Mouse (Mus musculus): ENCODE data around the gene Pnmal2. TPM values are rescaled to one million over a fixed set of nuclear protein-coding genes. Genes with fewer than 3 reads are reported as not detected.
"Not testable (repeated sequence)": the region's sequence is repeated elsewhere in the genome, so short reads cannot be mapped to it uniquely, and the experiment has no call there.

The Pnmal2 gene
- total RNA-seq, 2 experiments from 2014 or later = 370 to 415 TPM

DNA sequence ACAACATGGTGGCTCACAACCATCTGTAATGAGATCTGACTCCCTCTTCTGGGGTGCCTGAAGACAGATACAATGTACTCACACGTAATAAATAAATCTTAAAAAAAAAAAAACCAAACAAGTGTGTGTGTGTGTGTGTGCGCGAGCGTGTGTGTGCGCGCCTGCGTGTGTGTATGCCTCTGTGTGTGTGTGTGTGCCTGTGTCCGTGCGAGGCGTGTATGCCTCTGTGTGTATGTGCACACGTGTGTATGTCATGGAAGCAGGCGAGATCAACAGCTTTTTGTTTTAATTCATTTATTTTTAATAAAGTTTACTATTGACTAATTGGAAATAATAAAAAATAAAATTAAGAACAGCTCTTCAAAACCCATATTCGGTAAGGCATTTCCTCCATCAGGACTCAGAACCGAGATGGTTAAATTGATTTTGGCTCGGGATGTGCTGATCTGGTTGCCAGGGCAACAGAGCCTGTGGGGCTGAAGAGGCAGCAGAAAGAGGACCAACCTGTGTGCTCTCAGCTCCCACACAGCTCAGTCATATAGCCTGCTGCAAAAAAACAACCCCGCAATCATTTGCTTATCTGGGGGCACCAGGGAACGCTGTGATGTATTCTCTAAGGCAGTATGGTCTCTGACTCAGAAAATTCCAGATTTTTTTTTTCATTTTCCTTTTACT is 6.2 kb upstream of the Pnmal2 start:
- peak in 1 of 2 experiments; percentile 85 for DNase-seq (ENCODE audit: low spot score in 2 of 2)

DNA sequence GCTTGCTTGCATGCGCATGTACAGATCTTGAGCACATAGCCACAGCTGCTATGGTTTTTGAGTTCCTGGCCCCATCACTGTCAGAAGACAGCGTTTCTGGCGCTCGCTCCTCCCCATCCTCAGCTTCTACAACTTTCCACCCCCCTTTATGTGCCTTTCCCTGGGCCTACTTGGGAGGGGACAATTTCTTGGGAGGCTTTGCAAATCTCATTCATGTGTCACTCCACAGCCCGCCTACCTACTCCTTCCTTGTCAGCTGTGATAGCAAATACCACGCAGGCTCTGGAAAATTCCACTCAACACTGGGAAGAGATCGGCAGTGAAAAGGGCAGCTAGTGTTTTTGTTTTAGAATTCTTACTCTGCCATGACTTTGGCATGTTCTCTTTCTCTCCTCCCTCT is 4.2 kb upstream of the Pnmal2 start:
- DNase-seq (ENCODE audit: low spot score in 2 of 2) = peak; percentile 79 to 86

GRCm38 (mm10) chr7:16942861-16943260 is 1.6 kb upstream of the Pnmal2 start:
- DNase-seq (ENCODE audit: low spot score in 2 of 2) = no peak

- no peak for DNase-seq (ENCODE audit: low spot score in 2 of 2)
Observed at GRCm38 (mm10) chr7:16944808-16945315, 380 bp downstream of the Pnmal2 start.

GRCm38 (mm10) chr7:16945419-16945818 is 937 bp downstream of the Pnmal2 start:
- DNase-seq (ENCODE audit: low spot score in 2 of 2) = no peak

DNA sequence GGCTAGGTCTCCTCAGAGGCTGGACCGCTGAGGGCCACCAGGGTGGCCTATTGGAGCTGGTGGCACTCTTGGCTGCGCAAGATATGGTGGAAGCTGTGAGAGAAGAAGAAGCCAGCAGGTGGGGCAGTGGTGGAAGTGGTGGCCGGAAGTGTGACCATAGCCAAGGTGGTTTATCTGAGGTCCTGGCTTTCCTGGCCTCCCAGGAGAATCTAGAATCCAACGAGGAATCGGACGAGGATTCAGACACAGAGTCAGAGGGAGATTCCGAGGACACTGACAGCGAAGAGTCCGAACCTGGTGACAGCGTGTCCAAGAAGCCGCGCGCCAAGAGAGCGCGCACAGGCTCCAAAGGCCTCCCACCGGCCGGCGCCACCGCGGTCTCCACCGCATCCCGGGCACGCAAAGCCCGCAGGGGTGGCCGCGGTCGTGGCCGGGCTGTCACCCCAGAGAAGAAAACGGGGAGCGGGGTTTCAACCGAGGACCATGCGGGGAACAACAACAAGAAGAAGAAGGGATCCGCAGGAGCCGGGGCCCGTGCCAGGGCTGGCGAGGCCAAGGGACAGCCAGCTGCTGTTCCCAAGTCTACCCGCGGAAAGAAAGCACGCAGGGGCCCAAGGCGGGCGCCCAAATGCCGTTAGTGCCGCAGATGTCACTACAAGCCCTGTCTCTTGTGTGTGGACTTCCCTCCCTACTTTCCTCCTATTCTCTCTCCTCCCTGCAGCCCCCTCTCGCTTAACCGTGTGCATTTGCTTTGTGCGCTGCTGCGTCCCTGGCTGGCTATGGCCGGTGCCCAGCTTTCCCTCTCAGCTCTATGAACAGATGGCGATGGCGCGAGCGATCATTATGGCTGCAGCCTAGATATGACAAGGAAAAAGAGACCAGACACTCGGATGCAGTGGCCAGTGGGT is 2.2 kb downstream of the Pnmal2 start:
- no peak for DNase-seq (ENCODE audit: low spot score in 2 of 2)

DNA sequence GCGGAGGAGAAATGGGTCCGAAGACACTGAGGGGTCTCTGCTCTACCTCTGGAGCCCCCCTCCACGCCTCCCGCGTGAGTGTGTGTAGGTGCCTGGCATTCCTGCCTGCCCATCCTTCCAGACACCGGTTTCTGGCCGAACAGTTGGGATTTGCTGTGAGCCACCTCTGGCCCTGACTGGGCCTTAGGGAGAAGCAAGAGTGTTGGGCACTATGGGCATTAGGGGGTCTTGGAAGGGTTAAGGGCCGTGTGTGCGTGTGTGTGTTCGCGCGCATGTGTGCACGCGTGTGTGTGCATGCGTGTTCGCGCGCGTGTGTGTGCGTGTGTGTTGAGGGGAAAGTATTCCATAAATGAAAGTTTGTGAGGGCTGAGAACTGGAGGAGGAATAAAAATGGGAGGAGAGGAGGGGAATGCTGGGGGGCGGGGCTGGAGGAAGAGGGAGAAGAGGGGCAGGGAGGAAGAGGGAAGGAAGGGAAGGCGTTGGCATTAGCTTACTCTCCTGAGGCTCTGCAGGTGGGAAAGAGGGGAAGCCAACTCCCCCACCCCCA is 2.9 kb downstream of the Pnmal2 start:
- peak in 1 of 2 experiments; percentile 64 for DNase-seq (ENCODE audit: low spot score in 2 of 2)

DNA sequence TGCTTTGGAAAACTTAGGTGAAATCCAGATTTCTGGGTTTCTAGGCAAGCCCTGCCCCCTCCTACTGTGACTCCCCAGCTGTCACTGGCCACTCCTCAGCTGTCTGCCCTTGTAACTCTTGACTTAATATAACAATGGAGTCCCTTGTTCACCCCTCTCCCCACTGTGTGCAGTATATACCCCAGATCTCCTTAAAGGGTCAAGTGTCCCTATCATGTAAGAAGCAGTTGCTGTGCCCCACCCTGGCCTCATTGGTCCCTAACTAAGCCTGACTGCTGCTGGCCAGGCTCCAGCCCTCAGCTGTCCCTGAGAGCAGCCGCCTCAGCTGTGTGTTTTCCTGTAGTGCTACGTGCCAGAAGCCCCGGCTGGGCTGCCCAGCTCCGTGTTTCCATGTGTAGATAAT is 3.5 kb downstream of the Pnmal2 start:
- DNase-seq (ENCODE audit: low spot score in 2 of 2) = no peak

GRCm38 (mm10) chr7:16948923-16949458 is 4.5 kb downstream of the Pnmal2 start:
- peak in 1 of 2 experiments; percentile 30 for DNase-seq (ENCODE audit: low spot score in 2 of 2)

DNA sequence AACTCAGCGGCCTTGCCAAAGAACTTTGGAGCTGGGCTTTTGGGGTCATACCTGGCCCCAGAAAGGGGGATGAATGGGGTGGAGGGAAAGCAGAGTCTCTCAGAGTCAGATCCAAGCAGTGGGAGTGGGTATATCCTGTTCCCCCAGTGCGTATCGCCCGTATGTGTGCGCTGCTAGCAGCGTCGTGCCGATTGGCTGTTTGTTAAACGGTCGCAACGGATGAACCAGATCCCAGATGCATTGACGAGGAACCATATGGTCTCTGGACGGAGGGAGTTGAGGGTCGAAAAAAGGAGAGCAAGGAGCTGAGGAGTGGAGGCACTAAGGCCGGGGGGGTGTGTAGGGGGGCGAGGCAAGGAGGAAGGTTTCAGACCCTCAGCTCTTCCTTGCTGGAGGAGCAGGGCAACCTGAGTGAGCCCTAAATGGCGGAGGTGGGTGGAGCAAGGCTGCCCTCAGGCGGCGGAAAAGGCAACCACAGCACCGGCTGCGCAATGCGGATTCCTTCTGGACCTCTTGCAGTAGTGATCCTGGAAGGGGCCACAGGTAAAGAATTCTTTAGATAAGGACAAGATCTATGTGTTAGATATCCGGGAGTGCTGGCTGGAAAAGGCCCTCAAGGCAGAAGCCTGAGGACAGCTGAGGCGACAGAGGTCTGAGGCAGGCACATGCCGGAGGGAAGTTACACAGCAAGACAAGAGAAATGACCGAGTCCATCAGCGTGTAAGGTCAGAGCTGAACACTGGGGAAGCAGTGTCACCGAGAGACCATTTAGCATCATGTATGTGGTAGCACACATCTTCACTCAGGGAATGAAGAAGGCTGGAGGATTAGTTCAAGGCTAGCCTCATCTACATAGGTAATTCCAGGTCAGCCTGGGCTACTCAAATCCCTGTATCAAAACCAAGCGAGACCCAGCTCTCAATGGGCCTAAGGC is 5.7 kb downstream of the Pnmal2 start:
- peak; percentile 81 to 92 for DNase-seq (ENCODE audit: low spot score in 2 of 2)

GRCm38 (mm10) chr7:16950861-16951635 is 6.6 kb downstream of the Pnmal2 start:
- peak; percentile 84 to 91 for DNase-seq (ENCODE audit: low spot score in 2 of 2)

- not testable (repeated sequence) for DNase-seq (ENCODE audit: low spot score in 2 of 2)
Observed at GRCm38 (mm10) chr7:16953776-16954175, 9.3 kb downstream of the Pnmal2 start.

DNA sequence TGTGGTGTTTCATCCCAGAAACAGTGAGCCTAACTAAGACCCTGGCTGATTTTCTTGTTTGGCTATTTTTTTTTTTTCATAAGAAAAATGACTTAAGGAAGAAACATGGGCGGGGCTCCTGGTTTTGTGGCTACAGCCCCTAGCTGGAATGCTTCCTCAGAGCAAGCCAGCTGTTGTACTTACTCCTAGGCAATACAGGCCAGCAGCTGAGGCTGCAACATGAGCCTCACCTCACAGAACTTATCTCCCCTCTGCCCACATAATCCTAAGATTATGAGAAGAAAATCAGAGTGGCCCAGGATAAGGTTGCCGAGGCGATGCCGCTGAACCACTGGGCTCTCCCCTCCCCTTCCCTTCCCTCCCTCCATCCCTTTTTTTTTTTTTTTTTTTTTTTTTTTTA is 11.2 kb downstream of the Pnmal2 start:
- DNase-seq (ENCODE audit: low spot score in 2 of 2) = no peak

GRCm38 (mm10) chr7:16956410-16957265 is 12.2 kb downstream of the Pnmal2 start:
- peak in 1 of 2 experiments; percentile 87 for DNase-seq (ENCODE audit: low spot score in 2 of 2)

GRCm38 (mm10) chr7:16959539-16960187 is 15.2 kb downstream of the Pnmal2 start, which contains the start of gene Pnmal1:
Pnmal1 (plus strand) TSS chr7:16959679.
- DNase-seq (ENCODE audit: low spot score in 2 of 2) = peak; percentile 91 to 98

DNA sequence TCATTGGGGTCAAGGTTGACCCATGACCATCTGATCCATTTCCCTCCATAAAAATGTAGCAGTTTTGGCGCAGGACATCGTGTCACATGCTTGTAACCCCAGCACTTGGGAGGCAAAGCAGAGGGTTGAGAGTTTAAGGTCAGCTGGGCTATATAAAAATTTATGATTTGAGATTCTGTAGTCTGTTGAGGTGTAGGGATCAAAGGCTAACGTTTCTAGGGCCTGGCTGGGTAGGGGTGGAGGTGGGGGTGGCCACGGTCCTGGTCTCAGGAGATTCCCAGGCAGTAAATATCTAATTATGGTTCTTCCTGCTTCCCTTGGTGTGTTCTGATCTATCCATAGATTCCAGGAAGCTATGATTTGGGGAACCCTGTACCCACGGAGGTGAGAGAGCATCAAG is 17.2 kb downstream of the Pnmal2 start:
- no peak for DNase-seq (ENCODE audit: low spot score in 2 of 2)

- DNase-seq (ENCODE audit: low spot score in 2 of 2) = no peak
Observed at GRCm38 (mm10) chr7:16968414-16968813, 23.9 kb downstream of the Pnmal2 start.

DNA sequence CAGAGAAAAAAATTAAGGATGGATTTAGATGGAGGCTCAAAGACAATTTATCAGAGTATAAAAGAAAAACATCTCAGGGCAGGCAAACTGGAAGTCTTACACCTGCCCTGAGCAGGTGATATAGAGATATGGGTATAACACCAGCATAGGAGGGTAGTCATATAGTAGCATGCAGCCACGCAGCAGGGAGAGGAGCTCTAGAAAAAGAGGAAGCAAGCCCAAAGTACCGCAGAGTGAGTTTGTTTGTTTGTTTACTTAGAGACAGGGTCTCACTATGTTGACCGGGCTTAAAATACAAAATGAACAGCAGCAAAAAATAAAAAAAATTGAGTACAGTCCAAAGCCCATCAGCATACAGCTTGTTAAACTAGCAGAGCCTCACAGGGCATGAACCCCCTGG is 26.7 kb downstream of the Pnmal2 start:
- no peak for DNase-seq (ENCODE audit: low spot score in 2 of 2)
